Mouse (Mus musculus) frontal cortex, postnatal 25 days (tissue): Measurements from ENCODE around the gene Xpr1.

Experiments
- DNase-seq, 2 experiments: peaks; one replicate each; pipeline ENCODE4 v3.0.0; 2022; ENCODE audit warnings: low spot score in 2 of 2

Xpr1 gene

DNA sequence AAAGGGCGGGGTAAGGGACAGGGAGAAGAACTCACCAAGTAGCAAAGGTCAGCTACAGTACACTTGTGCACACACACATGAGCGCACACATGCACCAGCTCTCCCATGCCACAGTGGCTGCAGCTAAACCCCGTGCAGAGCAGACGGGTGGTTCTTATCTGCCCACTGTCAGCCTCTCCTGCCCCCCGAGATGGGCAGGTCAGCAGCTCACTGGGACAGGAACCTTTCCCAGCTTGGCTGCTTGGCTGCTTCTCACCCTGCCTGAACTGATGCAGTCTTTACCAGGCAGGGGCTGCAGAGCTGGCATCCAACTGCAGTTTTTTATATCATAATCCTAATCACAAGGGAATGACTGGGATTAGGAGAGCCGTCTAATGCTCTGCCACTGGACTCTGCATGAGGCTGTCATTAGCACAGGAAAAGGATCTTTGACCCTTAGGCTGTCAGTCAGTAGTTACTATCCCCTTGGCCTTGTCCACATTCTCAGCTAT, 164.5 kb downstream of the Xpr1 start:
- DNase-seq = no peak

DNA sequence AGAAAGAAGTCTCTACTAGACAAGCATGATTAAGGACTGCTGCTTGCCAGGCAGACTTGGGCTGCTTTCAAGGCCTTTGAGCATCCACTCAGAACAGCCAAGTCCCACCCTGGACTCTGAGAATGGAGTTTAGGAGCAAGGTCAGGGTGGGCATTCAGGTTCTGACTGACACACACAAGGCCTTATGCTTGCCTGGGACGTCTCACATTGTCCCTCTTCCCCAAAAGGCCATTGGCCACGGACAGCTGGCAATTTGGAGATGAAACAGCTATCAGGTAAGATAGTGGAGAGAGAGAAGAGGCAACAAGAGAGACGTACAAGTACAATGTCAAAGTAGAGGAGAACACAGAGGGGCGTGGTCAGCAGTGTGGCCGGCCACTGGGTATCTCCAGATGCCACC, 165.6 kb downstream of the Xpr1 start:
- no peak for DNase-seq

DNA sequence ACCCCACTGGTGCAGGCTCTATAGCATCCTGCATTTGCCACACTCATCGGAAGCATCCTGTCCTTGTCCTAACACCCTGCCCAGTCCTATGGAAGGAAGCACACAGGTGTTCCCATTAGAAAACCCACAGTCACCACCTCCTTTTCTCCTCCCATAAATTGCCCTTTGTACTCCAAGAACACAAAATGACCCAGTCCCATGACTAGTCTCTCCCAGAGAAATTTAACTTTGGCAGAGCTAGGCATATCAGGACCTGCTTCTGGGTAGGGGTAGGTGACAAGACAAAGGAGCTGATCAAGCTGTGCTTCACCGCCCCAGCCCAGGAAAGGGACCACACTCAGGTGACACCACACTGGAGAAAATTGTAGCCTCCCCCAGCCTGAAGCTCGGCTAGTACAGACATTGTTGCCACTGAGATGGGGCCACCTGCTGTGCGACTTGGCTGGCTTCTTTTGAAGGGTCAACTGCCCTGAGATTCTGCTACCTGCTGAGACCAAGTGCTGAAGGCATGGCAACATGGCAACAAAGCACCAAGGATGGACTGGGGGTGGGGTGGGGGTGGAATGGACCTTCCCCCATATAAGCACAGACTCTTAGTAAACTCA, 166.6 kb downstream of the Xpr1 start:
- DNase-seq = no peak

DNA sequence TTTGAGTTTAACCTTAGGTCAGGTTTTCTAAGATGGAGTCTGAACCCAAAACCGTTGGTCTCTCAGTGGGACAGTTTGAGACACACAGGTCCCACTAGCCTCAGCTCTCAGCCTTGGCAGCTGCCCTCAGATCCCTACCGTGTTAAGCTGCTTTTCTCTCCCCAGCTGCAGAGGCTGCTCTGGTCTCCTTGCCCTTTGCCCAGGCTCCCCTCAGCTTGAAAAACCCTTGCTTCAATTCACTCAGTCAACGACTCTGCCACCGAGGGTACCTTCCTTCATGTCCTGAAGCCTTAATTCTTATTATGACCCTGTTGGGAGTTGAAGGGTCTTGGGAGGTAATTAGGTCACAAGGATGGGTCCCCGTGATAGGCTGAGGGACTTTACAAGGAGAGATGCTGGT, 167.3 kb downstream of the Xpr1 start:
- no peak for DNase-seq

DNA sequence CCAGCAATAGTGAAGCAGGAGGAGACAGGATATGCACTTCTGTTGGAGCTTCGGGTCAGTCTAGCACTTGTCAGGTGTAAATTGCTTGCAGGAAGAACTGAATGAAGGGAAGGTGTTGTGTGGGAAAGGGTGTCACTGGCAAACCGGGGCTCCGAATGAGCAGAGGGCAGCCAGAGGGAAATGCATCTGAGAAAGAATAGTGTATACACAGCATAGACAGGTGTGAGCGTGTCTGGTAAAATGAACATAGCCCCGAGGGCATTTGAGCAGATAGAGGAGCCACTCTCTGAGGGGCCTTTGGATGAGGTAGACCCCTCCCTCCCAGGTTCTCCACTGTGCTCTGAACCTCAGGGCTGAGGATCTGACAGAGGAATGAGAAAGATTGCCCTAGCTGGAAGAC, 169.2 kb downstream of the Xpr1 start:
- DNase-seq = no peak

DNA sequence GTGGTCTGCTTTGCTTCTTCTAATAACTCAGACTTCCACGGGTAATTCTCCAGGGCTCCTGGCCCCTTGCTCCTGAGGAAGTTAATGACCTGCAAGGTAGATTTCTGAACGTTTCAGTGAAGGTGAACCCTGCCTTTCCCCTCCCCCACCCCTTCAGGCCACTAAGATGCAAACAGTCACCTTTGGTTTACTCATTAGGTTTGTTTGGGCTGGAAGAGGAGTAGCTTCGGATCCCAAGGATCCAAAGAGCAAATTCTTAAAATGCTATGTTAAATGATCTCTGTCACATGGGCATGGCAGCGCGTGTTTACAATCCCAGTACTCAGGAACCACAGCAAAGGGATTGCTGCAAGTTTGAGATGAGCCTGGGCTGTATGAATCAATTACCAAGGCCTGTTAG, 169.8 kb downstream of the Xpr1 start:
- DNase-seq = no peak

DNA sequence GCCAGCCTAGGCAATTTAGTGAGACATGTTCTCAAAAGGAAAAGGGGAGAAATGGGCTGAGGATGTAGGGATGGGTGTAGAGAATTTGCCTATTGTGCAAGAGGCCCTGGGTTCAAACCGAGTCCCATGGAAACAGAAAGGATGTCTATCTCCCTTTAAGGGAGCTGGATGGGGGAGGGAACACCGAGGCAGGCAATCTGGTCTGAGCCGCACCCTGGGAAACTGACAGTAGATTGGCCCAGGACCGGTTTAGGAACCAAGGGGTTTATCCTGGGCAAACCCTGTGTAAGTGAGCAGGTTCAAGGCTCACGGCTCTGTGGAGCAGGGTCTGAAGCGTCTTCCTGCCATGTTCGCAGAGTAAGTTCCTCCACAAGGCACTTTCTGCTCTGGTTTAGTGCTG, 171.7 kb downstream of the Xpr1 start:
- DNase-seq = no peak

DNA sequence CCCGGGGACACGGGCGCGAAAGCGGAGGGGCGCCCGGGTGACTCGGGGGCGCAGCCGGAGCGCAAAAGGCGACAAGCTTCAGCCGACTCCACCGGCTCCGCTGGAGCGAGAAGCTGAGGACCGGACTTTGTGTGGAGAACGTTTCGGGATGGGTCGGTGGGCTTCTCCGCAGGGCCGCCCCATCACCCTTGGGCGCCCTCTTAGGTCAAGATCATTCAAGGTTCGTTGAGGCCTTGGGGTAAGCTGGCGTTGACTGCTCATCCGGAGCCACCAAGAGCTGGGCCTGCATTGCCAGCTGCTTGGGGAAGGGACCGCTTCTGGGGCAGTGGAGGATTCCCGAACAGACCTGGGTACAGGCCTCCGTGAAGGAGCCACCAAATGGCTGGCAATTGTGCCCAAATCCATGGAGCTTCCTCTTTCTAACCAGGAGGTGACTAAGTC, 172.4 kb downstream of the Xpr1 start:
- no peak for DNase-seq

DNA sequence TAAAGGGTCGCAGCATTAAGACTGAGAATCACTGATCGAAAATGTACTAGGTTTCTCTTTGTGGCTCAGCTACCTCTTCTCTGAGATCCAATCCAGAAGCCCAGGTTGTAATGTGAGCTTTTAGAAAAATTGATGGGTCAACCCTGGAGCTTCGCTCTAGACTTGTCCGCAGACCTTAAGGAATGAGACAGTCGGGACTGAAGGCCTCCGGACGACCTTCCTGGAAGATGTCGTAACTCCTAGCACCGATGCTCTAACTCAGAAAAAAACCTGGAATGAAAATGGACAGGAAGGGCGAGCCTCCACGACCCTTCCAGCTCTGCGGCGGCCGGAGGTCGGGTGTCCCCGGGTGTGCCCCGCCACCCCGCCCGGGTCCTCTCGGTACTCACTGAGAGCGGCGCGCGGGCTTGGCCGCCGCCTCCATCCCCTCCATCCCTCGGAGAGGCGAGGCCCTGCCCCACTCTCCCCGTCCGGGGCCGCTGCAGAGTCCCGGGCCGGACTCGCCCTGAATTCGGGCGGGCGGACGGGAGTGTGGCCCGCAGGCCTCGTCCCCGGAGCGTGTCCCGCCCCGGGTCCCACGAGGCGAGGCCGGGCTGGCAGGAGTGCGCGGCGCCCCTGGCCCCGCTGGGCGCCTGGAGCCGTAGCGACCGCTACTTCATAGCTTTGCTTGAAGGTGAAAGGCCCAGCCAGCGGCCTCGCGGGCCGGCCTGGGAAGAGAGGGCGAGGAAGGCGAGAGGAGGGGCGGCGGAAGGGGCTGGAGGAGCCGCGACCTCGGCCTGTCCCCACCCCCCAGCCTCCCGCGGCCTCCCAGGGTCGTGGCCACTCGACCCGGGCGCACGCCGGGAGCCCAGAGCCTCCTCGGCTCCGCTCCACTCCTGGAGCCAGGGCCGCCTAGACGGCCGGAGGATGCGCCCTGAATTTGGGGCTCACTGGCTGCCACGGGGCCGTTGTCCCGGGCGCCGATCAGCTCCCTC, 173.1 kb downstream of the Xpr1 start, which contains the start of gene BC034090:
Gene BC034090, minus strand, starts transcription at position 648 of the 974 bp plus-strand sequence.
- DNase-seq = peak in 1 of 2 experiments; percentile 7

DNA sequence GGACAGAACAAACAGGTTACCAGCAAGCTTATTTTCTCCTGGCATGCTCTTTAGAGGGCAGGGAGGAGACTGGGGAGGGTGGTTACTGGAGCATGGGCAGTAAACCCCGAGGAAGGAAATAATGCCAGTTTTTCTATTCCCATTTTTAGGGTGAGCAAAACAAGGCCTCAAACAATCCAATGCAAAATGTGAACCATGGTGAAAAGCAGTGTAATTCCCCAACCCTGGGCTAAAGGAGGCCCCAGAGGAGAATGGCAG, 174.8 kb downstream of the Xpr1 start:
- no peak for DNase-seq

DNA sequence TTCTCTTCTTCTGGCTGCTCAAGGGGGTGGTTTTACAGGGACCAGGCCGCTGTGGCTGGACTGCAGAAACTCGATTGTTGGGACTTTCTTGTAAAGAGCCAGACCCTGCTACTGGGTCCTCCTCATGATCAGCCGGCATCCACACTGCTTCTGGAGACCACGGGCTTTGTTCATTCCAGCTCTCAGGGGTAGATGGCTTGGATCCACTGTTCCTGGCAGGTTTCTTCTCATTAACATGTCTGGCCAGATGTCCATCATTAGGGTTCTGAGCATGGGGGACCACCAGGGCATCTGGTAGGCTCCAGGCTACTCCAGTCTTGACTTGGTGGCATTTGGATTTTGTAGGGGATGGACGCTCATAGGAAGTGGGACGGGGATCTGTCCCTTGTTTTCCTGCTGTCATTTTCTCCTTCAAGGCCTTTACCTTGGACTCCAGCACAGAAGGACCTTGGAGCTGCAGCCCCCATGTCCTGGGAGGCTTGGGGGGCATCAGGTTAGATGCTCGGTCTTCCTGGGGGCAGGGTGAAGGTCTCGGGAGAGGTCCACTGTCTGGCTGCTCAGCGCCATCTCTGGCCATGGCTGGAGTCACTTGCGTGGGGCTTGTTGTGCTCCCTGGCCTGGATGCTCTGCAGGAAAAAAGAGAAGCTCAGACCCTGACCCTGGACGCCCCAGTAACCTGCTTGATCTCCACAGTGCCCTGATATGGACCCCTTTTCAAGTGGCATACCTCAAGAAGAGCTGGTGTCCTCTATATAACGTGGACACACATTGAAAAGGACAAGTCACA, 175.3 kb downstream of the Xpr1 start:
- DNase-seq = no peak

DNA sequence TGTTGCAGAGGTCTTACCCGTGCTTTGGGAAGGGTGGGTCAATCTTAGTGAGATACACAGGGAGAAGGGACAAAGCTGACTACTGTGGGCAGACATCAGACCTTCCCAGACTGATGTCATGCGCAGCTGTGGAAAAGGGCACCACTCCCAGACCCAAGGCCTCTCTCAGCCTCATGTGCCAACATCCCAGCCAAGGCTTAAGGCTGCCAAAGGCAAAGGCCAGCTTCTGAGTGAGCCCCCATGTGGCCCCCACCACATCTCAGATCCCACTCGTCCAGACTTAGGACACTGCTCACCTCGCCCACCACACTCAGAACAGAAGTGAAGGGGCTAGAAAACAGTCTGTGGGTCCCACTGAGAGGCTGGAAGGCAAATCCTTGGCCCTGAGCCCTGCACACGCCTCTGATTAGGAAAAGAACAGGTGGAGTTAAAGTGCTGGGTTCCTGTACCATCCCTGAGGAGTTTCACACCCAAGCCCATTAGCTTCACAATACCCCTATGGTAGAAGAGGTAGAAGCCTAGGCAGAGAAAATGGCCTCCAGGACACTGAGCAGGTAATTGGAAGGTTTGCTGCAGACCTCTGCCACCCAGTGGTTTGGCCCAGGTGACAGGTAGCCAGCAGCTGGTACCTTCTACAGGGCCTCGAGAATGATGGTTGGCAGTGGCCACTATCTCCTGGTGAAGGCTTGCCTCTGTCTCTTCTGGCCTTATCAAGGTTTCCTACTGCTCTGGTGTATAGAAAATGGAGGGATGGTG, 177.1 kb downstream of the Xpr1 start:
- no peak for DNase-seq

DNA sequence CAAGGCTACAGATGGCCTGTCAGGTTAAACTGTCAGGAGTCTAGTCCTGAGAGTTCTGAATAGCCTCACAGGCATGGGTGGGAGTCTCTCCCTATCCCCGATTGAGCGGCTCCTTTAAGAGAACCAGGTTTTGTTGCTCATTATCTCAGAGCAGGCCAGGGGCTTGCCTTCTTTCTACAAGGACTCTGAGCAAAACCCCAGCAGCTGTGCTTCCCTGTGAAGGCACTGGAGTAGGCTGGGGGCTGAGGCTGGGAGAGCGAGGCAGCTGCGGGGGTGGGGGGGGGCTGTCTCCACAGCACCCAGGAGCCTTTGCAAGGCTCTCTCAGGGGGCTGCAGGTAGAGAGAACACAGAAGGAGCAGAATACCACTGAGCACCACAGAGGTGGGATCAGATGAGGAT, 178.0 kb downstream of the Xpr1 start:
- DNase-seq = no peak

DNA sequence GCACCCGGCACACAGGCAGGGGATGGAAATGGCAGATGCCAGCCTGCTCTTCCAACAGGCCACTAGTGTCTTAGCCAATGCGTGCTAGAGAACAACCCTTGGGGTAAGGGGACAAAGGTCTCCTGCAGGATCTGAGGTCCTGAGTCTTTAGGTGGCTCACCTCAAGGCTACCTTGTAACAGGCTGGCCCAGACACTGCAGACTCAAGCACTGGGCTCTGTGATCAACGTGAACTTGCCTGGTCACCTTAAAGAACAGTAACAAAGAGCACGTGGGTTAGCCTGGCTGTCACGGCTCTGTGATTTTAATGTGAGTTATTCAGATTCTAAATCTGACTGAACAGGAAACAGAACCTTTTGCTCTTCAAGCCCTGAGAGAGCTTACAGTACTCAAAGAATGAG, 179.1 kb downstream of the Xpr1 start:
- DNase-seq = no peak

DNA sequence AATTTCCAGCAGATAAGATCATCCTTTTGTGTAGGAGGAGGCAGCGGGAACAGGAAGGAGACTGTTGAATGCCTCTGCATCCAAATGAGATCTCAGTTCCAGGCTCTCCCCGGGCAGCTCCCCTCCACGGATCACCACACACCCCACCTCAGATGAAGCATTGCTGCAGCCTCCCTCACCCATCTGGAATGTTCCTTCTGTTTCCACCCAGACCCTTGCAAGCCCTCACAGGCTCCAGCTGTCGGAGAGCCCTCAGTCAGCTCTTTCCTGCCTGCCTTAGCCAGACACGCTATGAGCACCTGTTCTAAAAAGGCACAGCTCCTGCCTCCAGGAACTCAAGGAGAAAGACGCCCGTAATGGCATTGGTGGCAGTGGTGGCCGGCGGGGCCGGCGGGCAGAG, 179.8 kb downstream of the Xpr1 start:
- peak in 1 of 2 experiments; percentile 50 for DNase-seq

DNA sequence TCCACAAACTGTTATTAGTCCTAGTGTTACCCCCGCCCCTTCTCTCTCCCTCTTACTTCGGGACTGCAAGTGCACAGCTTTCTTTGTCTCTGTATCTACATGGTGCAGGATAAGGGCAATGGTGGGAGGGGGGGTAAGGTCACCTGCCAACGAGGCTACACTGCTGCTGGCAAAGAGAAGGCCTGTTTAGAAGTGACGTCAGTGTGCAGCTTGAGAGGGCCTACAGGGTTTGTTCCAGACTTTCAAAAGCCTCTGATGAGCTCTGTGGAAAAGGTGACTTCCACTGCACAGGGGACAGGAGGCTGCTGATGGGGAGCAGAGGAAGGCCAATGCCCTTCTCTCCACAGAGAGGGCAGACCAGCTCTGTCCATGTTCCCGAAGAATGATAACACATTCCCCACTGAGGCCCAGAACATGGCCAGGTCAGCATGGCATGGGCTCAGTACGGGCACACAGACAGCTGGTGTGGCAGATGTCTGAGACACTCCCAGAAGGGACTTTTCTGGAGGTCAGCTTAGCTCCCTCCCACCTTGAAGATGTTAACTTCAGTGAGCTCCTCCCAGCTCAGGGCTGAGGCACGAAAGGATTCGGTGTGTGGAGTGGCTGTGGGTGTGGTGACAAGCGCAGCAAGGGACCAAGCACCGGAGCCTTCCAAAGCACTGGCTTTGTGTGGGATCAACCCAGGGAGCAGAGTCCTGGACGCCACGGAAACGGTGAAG, 180.8 kb downstream of the Xpr1 start:
- DNase-seq = no peak

DNA sequence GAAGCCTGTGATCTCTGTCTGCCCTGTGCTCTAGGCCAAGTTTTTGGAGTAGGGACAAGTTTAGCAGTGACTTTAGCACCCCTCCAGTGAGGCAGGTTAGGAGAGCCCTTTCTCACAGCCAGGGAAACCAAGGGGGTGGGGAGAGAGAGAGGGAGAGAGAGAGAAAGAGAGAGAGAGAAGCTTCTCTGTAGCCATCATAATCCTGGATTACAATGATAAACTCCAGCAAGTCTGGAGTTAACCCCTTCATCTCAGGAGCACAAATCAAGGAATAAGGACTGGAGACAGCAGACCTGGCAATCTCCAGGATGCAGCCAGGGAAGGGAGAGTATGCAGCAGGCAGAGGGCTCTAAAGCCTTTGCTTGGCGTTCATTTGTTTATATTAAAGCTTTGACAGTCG, 181.6 kb downstream of the Xpr1 start:
- DNase-seq = no peak

DNA sequence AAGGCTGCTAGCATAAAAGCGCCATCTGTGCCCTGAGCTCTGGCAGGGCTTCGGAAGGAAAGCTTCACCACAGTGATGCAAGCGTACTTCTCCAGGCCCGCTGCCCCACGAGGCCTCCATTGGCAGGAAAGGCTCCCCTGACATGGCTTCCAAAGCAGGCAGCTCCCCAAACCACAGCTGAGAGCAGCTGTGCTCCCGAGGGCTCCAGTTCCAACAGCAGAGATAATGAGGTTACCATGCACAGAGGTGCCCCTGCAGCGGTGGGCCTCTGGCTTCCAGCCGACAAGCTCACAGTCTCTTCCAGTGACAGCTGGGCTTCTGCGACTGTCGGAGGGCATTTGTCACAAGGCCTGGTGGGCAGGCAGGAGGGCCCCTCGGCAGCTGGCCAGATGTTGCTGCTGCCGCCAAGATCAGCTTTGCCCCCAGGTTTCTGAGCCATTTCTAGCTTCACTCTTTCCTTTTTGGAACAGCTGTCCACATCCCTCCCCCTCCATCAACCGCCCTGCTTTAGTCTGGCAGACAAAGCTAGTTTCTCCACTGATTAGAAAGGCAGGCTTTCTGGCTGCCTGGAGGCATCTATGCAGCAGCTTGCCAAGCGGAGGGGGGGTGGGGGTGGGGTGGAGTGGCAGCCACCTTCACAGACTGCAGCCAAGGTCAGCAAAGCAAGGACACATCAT, 183.1 kb downstream of the Xpr1 start:
- no peak for DNase-seq

DNA sequence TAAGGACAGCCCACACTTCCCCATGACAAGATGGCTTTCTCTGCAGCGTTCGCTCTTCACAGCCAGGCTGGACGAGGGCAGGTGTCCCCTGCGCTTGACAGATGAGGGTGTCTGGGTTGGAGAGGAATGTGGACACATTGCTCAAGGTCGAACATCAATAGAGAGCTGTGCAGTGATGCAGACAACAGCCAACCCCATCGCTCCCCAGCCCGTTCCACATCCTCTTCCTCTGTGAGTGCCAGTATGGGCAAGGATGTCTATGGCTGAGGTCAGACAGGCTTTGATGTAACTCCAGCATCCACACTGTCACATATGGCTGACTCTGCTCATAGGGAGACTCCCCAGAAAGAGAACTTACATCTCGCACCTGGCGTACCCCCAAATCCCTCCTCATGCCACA, 183.8 kb downstream of the Xpr1 start:
- DNase-seq = no peak

DNA sequence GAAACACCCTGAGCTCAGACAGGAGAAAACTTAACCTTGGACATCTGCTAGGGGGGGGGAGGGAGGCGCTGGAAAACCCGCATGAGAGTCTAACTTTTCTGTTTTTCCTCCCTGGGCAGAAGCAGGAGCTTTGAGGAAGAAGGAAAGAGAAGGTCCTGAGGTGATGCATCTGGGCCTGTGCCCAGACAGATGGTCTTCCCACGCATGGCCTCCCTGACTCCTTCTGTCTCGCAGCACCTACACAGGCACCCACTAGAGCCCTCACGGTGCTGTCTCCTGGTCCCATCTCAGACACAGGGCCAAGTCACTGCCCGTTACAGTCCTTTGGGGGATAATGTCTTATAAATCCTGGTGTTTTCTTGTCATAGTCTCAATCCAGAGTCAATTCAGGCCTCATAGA, 184.4 kb downstream of the Xpr1 start:
- no peak for DNase-seq

DNA sequence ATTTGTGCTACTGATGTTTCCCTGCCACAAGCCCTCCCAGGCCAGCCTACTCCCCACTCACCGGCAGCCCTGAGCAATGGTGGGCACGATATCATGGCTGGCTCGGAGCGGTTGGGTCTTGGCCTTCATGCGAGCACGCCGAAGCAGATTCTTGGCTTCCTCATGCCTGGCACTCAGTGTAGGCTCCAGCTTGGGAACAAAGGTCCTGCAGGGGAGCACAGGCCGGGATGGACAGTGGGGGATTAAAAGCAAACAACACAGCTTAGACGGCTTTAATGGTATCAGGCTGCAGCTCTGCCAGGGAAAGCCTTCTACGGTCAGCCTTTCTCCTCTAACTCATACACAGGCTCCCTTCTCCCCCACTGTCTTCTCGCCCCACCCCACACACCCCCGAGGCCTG, 184.8 kb downstream of the Xpr1 start:
- DNase-seq = no peak
